Mouse (Mus musculus) thymus, postnatal 4 days (tissue): Measurements from ENCODE around the gene Slc4a1.
A peak's percentile ranks its signal among the peaks of the same experiment; 100 is the strongest.

Experiments used
- DNase-seq: peaks from one replicate; pipeline ENCODE4 v3.0.0; 2021

The Slc4a1 gene

GRCm38 (mm10) chr11:102318576-102319409 lies 47.2 kb downstream of the Slc4a1 start:
- DNase-seq = peak; percentile 78

- DNase-seq = peak; percentile 87
These were observed 48.0 kb downstream of the Slc4a1 start for GRCm38 (mm10) chr11:102317901-102318575.

GRCm38 (mm10) chr11:102317298-102317900 lies 48.6 kb downstream of the Slc4a1 start:
- DNase-seq = peak; percentile 86

GRCm38 (mm10) chr11:102316572-102317297 lies 49.3 kb downstream of the Slc4a1 start:
- peak; percentile 94 for DNase-seq

GRCm38 (mm10) chr11:102315690-102316571 lies 50.1 kb downstream of the Slc4a1 start:
- DNase-seq = peak; percentile 19

- no peak for DNase-seq
These were observed 51.7 kb downstream of the Slc4a1 start for GRCm38 (mm10) chr11:102314321-102314720.

GRCm38 (mm10) chr11:102312586-102312985 lies 53.4 kb downstream of the Slc4a1 start:
- peak; percentile 6 for DNase-seq

GRCm38 (mm10) chr11:102311966-102312365 lies 54.0 kb downstream of the Slc4a1 start:
- DNase-seq = no peak

GRCm38 (mm10) chr11:102310768-102311695 lies 55.0 kb downstream of the Slc4a1 start:
- DNase-seq = peak; percentile 17

GRCm38 (mm10) chr11:102309821-102310617 lies 56.0 kb downstream of the Slc4a1 start:
- peak; percentile 35 for DNase-seq

- DNase-seq = peak; percentile 97
These were observed 57.0 kb downstream of the Slc4a1 start for GRCm38 (mm10) chr11:102308979-102309378.

- DNase-seq = peak; percentile 13
These were observed 57.9 kb downstream of the Slc4a1 start for GRCm38 (mm10) chr11:102308104-102308503.

GRCm38 (mm10) chr11:102305359-102305758 lies 60.6 kb downstream of the Slc4a1 start:
- DNase-seq = peak; percentile 5

- DNase-seq = peak; percentile 3
These were observed 61.9 kb downstream of the Slc4a1 start for GRCm38 (mm10) chr11:102304141-102304540.

- DNase-seq = peak; percentile 90
These were observed 66.2 kb downstream of the Slc4a1 start for GRCm38 (mm10) chr11:102299839-102300238.
